Mouse (Mus musculus) inflammation-experienced regulatory T-cells, adult 16 weeks (primary cell): ENCODE data around the gene Kif7. TPM values are rescaled to one million over a fixed set of nuclear protein-coding genes. Genes with fewer than 3 reads are reported as not detected.

Source experiments
- polyA plus RNA-seq: library from polyadenylated mRNA; unstranded; fragments of 100-300 nt; shearing (Covaris generic); gene quantifications from one replicate; pipeline ENCODE4 v1.2.1, GENCODE M21; 2017

Gene Kif7
- 0.23 TPM for polyA plus RNA-seq

GRCm38 (mm10) chr7:79715187-79715981, at the start of gene Kif7:
Gene Kif7, minus strand, starts transcription at chr7:79715720.

GRCm38 (mm10) chr7:79742659-79743536, 27.4 kb upstream of the Kif7 start, which contains the start of the genes Pex11a and Wdr93:
Gene Pex11a, minus strand, starts transcription at chr7:79743131.
Gene Wdr93, plus strand, starts transcription at chr7:79743163.

DNA sequence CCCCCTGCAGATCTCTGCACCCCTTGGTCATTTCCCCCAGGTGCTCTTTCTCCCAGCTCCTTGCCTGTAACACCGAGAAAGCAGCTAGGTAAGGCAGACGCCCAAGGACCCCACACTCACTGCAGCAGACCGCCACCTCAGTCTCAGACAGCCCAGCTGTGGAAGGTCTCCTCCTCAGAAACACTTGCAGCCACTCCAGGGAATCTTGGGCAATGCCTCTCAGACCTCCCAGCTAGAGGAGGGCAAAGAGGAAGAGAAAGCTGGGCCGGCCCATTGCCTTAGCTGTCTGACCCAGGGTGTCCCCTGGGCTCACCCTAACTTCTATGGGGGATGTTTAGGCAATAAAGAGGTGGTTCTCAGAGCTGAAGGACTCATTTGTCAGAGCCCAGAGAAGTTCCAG, 17.1 kb upstream of the Kif7 start, which contains the start of gene Plin1:
Gene Plin1 (minus strand): TSS at position 282 of the 400 bp plus-strand sequence.

GRCm38 (mm10) chr7:79659578-79660290, 55.8 kb downstream of the Kif7 start, which contains the start of gene Ticrr:
Gene Ticrr, plus strand, starts transcription at chr7:79660196.

Other genes starting within 250 kb of the Kif7 start
- 74.3 TPM for gene Polg, start 249.4 kb downstream of the Kif7 start, polyA plus RNA-seq
- not detected for gene Rhcg, start 98.1 kb downstream of the Kif7 start, polyA plus RNA-seq
- 2.1 TPM for gene Ticrr, start 55.5 kb downstream of the Kif7 start, polyA plus RNA-seq
- gene Plin1, start 17.2 kb upstream of the Kif7 start, polyA plus RNA-seq, result not detected
- gene Pex11a, start 27.4 kb upstream of the Kif7 start, polyA plus RNA-seq, result 7.5 TPM
- gene Wdr93, start 27.4 kb upstream of the Kif7 start, polyA plus RNA-seq, result 0.17 TPM
- gene Mesp1, start 78.1 kb upstream of the Kif7 start, polyA plus RNA-seq, result not detected
- gene Mesp2, start 95.0 kb upstream of the Kif7 start, polyA plus RNA-seq, result 0.15 TPM
- gene Anpep, start 145.3 kb upstream of the Kif7 start, polyA plus RNA-seq, result not detected
- gene Ap3s2, start 204.9 kb upstream of the Kif7 start, polyA plus RNA-seq, result 32.0 TPM
- gene Arpin, start 219.6 kb upstream of the Kif7 start, polyA plus RNA-seq, result 0.12 TPM